Mouse (Mus musculus): ENCODE measurements around the gene Krt90. TPM values are rescaled to one million over a fixed set of nuclear protein-coding genes. Genes with fewer than 3 reads are reported as not detected.

The Krt90 gene
- total RNA-seq (2017), result not detected in 2 replicates

DNA sequence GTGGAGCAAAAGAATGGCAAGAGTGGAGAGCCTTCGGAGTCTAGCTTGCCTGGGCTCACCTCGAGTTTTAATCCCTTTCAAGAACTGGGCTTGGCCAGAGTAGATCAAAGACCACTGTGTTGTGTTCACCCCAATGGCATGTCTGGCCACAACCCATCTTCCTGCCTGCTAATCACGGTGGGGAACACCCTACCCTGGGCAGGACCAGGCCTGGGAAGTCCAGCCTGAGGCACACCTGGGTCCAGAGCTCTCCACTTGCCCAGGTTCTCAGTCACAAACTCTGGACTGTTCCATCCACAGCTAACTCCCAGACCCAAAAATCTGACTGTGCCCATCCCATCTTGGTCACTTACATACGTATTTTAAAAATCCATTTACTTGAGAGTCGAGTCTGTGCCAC is at the start of gene Krt90:
Gene Krt90 (minus strand): TSS at position 101 of the 400 bp plus-strand sequence.
- no peak for ATAC-seq (replicated peaks in 1 of 2; ENCODE audit: insufficient read depth in 1 of 2, low FRiP score in 2 of 2, low TSS enrichment in 1 of 2, low read depth in 1 of 2, poor library complexity in 2 of 2, severe bottlenecking in 2 of 2)

- no peak for ATAC-seq (replicated peaks in 1 of 2; ENCODE audit: insufficient read depth in 1 of 2, low FRiP score in 2 of 2, low TSS enrichment in 1 of 2, low read depth in 1 of 2, poor library complexity in 2 of 2, severe bottlenecking in 2 of 2)
Measured at GRCm38 (mm10) chr15:101599123-101599522, 36.4 kb upstream of the Krt90 start.

GRCm38 (mm10) chr15:101588216-101588615 is 25.5 kb upstream of the Krt90 start:
- no peak for ATAC-seq (replicated peaks in 1 of 2; ENCODE audit: insufficient read depth in 1 of 2, low FRiP score in 2 of 2, low TSS enrichment in 1 of 2, low read depth in 1 of 2, poor library complexity in 2 of 2, severe bottlenecking in 2 of 2)

DNA sequence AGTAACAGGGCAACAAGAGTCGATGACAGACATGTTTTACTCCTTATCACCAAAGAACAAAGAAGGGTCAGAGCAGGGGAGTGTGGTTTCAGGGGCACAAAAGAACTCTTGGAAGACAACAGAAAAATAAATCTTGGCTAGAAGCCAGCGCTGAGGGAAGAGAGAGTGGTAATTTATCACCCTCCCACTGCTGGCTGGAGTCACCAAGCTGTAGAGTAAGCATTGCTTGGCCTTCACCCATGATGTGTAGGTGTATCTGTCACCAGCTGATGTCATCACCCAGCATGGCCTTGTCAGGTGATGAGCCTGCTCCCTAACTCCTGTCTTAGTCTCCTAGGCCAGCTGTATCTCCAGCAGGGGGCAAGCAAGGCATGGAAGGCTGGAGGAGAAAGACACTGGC is 21.7 kb upstream of the Krt90 start:
- no peak for ATAC-seq (replicated peaks in 1 of 2; ENCODE audit: insufficient read depth in 1 of 2, low FRiP score in 2 of 2, low TSS enrichment in 1 of 2, low read depth in 1 of 2, poor library complexity in 2 of 2, severe bottlenecking in 2 of 2)

GRCm38 (mm10) chr15:101583211-101583965 is 20.6 kb upstream of the Krt90 start:
- no peak; a peak in 1 of 4 replicates for ATAC-seq (replicated peaks in 1 of 2; ENCODE audit: insufficient read depth in 1 of 2, low FRiP score in 2 of 2, low TSS enrichment in 1 of 2, low read depth in 1 of 2, poor library complexity in 2 of 2, severe bottlenecking in 2 of 2)

- ATAC-seq (replicated peaks in 1 of 2; ENCODE audit: insufficient read depth in 1 of 2, low FRiP score in 2 of 2, low TSS enrichment in 1 of 2, low read depth in 1 of 2, poor library complexity in 2 of 2, severe bottlenecking in 2 of 2), result no peak
Measured at GRCm38 (mm10) chr15:101581701-101582100, 19.0 kb upstream of the Krt90 start.

DNA sequence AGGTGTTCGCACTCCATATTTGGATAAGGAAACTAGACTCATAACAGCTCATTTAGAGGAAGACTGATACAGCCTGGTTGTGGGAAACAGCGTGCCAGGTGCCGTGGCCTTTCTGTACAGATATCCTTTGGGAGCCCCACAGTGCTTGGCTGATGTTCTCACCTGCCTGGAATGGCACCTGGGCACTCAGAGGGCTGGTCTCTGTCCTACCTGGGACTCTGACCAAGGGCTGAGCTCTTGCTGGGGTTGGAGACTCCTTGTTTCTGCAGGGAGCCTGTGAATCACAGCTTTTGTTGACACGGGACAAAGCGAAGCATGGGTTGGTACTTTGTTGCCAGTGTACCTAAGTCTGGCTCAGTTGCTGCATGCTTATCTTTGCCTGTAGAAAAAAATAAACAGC is 12.8 kb upstream of the Krt90 start:
- no peak for ATAC-seq (replicated peaks in 1 of 2; ENCODE audit: insufficient read depth in 1 of 2, low FRiP score in 2 of 2, low TSS enrichment in 1 of 2, low read depth in 1 of 2, poor library complexity in 2 of 2, severe bottlenecking in 2 of 2)

DNA sequence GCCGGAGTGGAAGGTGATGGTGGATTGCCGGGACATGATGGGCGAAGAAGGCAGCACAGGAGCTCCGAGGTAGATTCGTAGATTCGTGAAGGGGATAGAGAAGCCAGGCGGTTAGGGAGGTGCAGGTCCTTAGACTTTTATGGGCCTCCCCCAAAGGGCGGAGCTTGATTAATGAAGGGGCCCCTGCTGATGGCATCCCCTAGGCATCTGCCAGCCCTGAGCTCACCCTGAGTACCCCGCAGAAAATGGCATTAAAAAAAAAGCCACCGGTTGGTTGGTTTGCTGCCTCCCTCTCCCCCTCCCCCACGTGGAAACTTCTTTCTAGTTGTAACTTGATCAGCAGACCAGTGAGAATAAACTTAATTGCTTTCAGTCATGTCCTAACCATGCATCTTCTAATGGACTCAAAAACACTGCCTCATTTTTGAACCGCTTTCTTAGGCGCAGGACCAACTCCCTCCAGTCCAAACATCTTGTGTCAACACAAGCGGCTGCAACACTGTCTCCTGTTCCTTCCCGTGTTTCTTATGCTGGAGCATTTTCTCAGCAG is 11.1 kb upstream of the Krt90 start, which contains the start of gene Krt75:
Gene Krt75 (minus strand): TSS at position 109 of the 550 bp plus-strand sequence.
- ATAC-seq (replicated peaks in 1 of 2; ENCODE audit: insufficient read depth in 1 of 2, low FRiP score in 2 of 2, low TSS enrichment in 1 of 2, low read depth in 1 of 2, poor library complexity in 2 of 2, severe bottlenecking in 2 of 2), result no peak

DNA sequence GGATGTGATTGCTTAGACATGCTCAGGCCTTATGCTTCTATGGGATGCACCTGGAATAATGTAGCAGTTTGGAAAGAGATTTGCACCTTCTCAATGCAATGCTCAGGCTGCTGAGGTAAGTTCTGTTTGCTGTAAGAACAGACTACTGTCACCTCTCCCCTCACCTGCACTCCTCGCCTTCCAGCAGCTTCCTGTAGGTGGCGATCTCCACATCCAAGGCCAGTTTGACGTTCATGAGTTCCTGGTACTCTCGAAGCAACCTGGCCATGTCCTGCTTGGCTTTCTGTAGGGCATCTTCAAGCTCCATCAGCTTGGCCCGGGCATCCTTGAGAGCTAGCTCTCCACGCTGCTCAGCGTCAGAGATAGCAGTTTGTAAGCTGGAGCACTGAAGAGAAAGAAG is 5.0 kb upstream of the Krt90 start:
- no peak for ATAC-seq (replicated peaks in 1 of 2; ENCODE audit: insufficient read depth in 1 of 2, low FRiP score in 2 of 2, low TSS enrichment in 1 of 2, low read depth in 1 of 2, poor library complexity in 2 of 2, severe bottlenecking in 2 of 2)

GRCm38 (mm10) chr15:101558034-101558646 is 4.6 kb downstream of the Krt90 start:
- no peak for ATAC-seq (replicated peaks in 1 of 2; ENCODE audit: insufficient read depth in 1 of 2, low FRiP score in 2 of 2, low TSS enrichment in 1 of 2, low read depth in 1 of 2, poor library complexity in 2 of 2, severe bottlenecking in 2 of 2)

DNA sequence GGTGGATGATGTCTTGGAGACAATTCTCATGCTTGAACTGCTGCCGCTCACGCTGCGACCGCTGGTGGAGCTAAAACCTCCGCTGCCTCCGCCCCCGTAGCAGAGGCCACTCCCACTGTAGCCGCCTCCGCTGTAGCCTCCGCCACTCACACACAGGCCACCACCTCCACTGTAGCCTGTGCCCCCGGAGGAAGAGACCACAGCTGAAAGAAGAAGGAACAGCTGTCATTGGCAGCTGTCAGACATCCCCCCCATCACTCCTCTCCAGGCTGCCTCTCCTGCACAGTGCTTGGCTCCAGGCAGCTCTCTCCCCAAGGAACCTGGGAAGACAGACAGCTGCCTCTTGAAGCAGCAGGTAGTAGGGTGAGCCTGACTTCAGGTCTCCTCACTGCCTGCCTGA is 9.6 kb downstream of the Krt90 start:
- ATAC-seq (replicated peaks in 1 of 2; ENCODE audit: insufficient read depth in 1 of 2, low FRiP score in 2 of 2, low TSS enrichment in 1 of 2, low read depth in 1 of 2, poor library complexity in 2 of 2, severe bottlenecking in 2 of 2), result peak; percentile 74 to 76

DNA sequence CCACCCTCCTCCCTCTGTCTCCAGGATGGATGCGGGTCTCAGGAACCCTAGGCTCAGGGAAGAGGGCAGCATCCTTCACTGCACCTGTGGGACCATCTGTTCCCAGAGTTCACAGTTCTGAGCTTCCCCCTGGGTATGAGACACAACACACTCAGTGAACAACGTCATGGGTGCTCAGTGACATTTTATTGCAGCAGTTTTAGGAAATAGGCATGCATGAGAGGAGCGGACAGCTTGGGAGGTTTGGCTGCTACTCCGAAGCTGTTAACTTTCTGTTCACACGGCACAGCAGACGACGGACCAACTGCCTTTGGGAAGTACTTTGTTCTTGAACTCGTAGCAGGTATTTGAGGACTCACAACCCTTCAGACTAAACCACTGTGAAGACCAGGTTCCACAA is 10.6 kb downstream of the Krt90 start:
- no peak for ATAC-seq (replicated peaks in 1 of 2; ENCODE audit: insufficient read depth in 1 of 2, low FRiP score in 2 of 2, low TSS enrichment in 1 of 2, low read depth in 1 of 2, poor library complexity in 2 of 2, severe bottlenecking in 2 of 2)

GRCm38 (mm10) chr15:101550567-101550966 is 12.2 kb downstream of the Krt90 start, which contains the start of gene Krt82:
Gene Krt82 (minus strand): TSS chr15:101550667.
- no peak for ATAC-seq (replicated peaks in 1 of 2; ENCODE audit: insufficient read depth in 1 of 2, low FRiP score in 2 of 2, low TSS enrichment in 1 of 2, low read depth in 1 of 2, poor library complexity in 2 of 2, severe bottlenecking in 2 of 2)

DNA sequence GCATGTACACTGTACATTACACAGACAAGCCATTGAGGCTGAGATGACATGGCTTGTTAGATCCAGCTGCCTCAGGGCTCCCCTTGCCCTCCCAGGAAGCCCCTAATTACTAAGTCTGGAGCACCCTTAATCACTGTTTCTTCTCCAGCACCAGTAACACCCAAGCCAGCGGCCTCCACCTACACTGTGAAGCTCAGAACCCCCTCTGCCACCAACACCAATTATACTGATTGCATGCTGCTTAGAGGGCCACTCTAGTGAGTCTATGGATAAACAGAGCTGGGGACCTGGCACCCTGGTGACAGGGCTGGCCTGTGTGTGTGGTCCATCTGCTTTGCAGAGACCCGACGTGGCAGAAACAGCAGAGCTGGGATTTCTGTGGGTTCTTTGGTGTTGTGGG is 18.3 kb downstream of the Krt90 start:
- ATAC-seq (replicated peaks in 1 of 2; ENCODE audit: insufficient read depth in 1 of 2, low FRiP score in 2 of 2, low TSS enrichment in 1 of 2, low read depth in 1 of 2, poor library complexity in 2 of 2, severe bottlenecking in 2 of 2), result no peak

DNA sequence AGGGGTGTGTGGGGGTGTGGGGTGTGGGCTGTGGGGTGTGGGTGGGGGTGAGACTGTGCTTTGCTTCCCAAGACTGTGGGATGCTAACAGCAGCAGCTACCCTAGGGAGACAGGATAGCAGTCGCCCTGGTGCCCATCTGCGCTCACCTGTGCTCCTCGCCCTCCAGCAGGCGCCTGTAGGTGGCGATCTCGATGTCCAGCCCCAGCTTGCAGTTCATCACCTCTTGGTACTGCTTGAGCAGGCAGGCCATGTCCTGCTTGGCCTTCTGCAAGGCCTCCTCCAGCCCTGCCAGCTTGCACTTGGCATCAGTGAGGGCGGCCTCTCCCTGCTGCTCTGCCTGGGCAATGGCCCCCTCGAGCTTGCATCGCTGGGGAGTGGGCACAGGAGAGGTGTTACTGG is 20.2 kb downstream of the Krt90 start:
- no peak for ATAC-seq (replicated peaks in 1 of 2; ENCODE audit: insufficient read depth in 1 of 2, low FRiP score in 2 of 2, low TSS enrichment in 1 of 2, low read depth in 1 of 2, poor library complexity in 2 of 2, severe bottlenecking in 2 of 2)

DNA sequence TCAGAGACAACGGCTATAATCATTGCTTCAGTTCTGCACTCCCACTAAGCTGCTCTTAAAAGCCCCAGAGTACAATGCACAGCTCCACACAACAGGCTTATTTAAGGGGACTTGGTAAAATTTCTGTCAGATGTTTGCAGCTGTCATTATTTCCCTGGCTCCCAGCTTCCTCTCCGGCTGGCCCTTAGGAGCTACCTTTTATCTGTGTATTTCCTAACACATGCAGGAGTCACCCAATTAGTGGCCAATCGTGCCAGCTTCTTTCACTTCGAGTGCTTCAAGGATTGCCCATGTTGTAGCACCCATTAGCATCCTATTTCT is 24.2 kb downstream of the Krt90 start:
- no peak for ATAC-seq (replicated peaks in 1 of 2; ENCODE audit: insufficient read depth in 1 of 2, low FRiP score in 2 of 2, low TSS enrichment in 1 of 2, low read depth in 1 of 2, poor library complexity in 2 of 2, severe bottlenecking in 2 of 2)

DNA sequence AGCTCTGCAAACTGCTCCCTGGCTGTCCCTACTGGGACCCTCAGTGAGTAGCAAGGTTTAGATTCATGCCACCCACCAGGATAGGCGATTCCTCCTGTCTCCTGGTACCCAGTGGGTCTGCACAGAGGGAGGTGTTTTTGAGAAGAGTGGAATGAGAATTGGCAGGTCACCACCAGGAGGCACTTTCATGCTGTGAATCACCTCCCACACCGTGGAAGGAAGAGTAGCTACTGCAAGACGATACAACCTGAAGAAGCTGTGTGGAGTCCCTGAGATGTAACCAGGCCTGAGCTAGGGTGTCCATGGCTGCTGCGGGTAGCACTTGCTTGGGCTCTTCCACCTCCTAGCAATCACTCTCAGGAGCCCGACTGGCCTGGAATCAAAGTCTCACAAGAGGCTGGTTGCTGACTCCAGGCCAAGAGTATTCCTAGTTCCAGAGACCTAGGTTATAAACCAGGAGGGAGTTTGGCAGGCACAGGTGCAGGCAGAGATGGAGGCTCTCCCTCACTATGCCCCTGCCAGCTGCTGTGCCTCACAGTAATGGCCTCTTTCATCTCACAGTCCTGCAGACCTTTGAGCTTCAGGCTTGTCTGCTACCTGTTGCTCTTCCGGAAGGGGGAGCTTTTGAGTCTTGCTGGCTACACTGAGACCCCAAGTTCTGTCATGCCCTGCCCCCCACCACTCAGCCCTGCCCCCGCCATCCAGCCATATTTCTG is 24.7 kb downstream of the Krt90 start:
- no peak for ATAC-seq (replicated peaks in 1 of 2; ENCODE audit: insufficient read depth in 1 of 2, low FRiP score in 2 of 2, low TSS enrichment in 1 of 2, low read depth in 1 of 2, poor library complexity in 2 of 2, severe bottlenecking in 2 of 2)
